Mouse (Mus musculus) neural tube, embryonic 11.5 days (tissue): ENCODE results near the gene Ttll12. TPM values are rescaled to one million over a fixed set of nuclear protein-coding genes. Genes with fewer than 3 reads are reported as not detected.

ENCODE experiments used
- ATAC-seq: fragments of 200-750 bp; cut with Nextera tagmentation; 2 replicates; pipeline ENCODE4 v1.8.0; 2017; ENCODE audit warnings: moderate number of reproducible peaks, mild to moderate bottlenecking, moderate TSS enrichment, moderate library complexity; ENCODE audit not compliant: insufficient read depth, low FRiP score, low TSS enrichment
- DNase-seq: peaks from one replicate; pipeline ENCODE4 v3.0.0-alpha.2; 2015; ENCODE audit warnings: low spot score
- H3K27ac ChIP-seq: fragments of 300-500 bp; sonication (generic); 2 replicates; pipeline ENCODE4 v1.5.1; 2014; ENCODE audit warnings: low read depth, mild to moderate bottlenecking, low read length
- H3K27me3 ChIP-seq: fragments of 300-500 bp; sonication (generic); 2 replicates; pipeline ENCODE4 v1.6.1; 2014; ENCODE audit warnings: mild to moderate bottlenecking, low read length, mixed read lengths; ENCODE audit not compliant: control insufficient read depth, insufficient read depth
- H3K36me3 ChIP-seq: fragments of 300-500 bp; sonication (generic); 2 replicates; pipeline ENCODE4 v1.6.1; 2014; ENCODE audit warnings: mild to moderate bottlenecking, low read length, moderate library complexity, mixed read lengths; ENCODE audit not compliant: control insufficient read depth, insufficient read depth
- H3K4me1 ChIP-seq: fragments of 300-500 bp; sonication (generic); 2 replicates; pipeline ENCODE4 v1.6.1; 2014; ENCODE audit warnings: low read length, mixed read lengths; ENCODE audit not compliant: control insufficient read depth, insufficient read depth
- H3K4me2 ChIP-seq: fragments of 300-500 bp; sonication (generic); 2 replicates; pipeline ENCODE4 v1.6.1; 2014; ENCODE audit warnings: low read depth, mild to moderate bottlenecking, moderate library complexity
- H3K4me3 ChIP-seq: fragments of 300-500 bp; sonication (generic); 2 replicates; pipeline ENCODE4 v1.5.1; 2014; ENCODE audit warnings: low read depth, low read length
- H3K9ac ChIP-seq: fragments of 300-500 bp; sonication (generic); 2 replicates; pipeline ENCODE4 v1.6.1; 2014; ENCODE audit warnings: mild to moderate bottlenecking, low read length
- H3K9me3 ChIP-seq: fragments of 300-500 bp; sonication (generic); 2 replicates; pipeline ENCODE4 v1.6.1; 2016; ENCODE audit warnings: low read length; ENCODE audit not compliant: control insufficient read depth
- WGBS: fragments of 180-500 bp; shearing (Covaris S2); extraction: QIAGEN DNeasy Blood & Tissue Kit; methylation state at CpG from one replicate; pipeline ENCODE4 v1.1.7; 2014; 5-methylcytosine and 5-hydroxymethylcytosine counted together
- polyA plus RNA-seq: library from polyadenylated mRNA; unstranded; fragments of >200 nt; fragmentation: Nextera tagmentation; extraction: Ambion mirVana; gene quantifications from 2 replicates; pipeline ENCODE4 v1.2.1, GENCODE M21; 2014

Gene Ttll12
- polyA plus RNA-seq, 1 experiment from 2014 or later: 48.0 TPM

DNA sequence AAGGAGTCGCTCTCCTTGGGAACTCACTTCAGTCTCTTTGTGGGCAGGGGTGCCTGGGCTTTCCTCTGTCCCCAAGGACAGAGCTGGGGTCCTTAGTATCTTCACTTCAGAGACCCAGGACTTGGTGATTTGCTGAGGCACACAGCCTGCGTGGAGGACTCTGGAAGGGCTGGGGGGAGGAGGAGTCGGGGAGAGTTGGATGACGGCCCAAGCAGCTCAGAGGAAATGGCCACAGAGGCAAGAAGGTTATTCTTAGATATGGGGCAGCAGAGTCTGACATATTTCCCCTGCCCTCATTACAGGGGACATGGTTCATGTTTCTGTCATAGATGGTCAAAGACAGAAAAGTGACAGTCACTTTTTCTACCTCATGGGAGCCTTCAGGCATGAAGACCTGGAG is 55.1 kb downstream of the Ttll12 start:
- 79% methylated on average over 4 of the region's 4 CpGs for WGBS
- H3K4me2 ChIP-seq: no peak overlapping the region
- H3K4me3 ChIP-seq: no peak overlapping the region
- no peak for ATAC-seq
- H3K36me3 ChIP-seq: no peaks in the 10 kb centered on the region
- DNase-seq: no peak
- H3K9ac ChIP-seq: no peak overlapping the region
- no peaks in the 10 kb centered on the region for H3K9me3 ChIP-seq
- H3K27me3 ChIP-seq: no peaks in the 10 kb centered on the region
- H3K27ac ChIP-seq: no peak overlapping the region
- H3K4me1 ChIP-seq: no peaks in the 10 kb centered on the region

DNA sequence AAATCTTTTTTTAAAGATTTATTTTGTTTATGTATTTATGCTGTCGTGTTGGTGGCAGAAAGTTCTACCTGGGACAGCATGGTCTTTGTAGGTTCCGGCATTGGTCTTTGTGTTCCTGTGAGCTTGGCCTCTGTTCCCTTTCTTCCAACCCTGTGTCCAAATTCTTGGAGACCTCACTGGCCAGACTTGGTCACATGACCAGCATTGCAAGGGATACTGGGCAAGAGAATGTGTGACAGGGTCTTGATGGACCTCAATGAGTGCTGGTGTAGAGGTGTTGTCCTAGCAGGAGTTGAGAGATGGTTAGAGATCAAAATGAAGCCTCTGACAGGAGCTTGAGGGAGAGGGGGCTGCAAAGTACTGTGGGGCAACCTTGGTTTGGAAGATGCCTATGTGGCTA is 56.1 kb downstream of the Ttll12 start:
- Histone ChIP-seq H3K4me1 (no peaks in the 10 kb centered on the region), H3K36me3 (no peaks in the 10 kb centered on the region), H3K27ac (no peak overlapping the region), H3K9ac (no peak overlapping the region), H3K27me3 (no peaks in the 10 kb centered on the region), H3K9me3 (no peaks in the 10 kb centered on the region), H3K4me3 (no peak overlapping the region), H3K4me2 (no peak overlapping the region)
- ATAC-seq (no peak), DNase-seq (no peak)
- 96% methylated on average over 2 of the region's 2 CpGs for WGBS

DNA sequence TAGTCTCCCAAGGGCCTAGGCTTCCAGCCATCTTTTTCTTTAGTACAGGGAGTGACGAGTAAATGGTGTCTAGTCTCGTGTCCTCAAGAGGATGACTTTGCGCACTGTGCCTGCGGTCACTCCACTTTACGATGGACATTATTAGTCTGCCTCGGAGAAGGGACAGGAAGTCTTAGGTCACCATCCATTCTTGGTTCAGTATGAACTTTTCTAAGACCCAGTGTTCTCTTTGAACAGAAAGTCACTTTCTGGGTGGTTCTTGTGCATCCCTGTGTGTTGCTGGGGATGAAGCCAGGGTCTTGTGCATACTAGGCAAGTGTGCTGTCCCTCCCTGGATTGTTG is 59.1 kb downstream of the Ttll12 start:
- no peak overlapping the region for H3K4me3 ChIP-seq
- no peaks in the 10 kb centered on the region for H3K9me3 ChIP-seq
- no peak for DNase-seq
- no peaks in the 10 kb centered on the region for H3K27me3 ChIP-seq
- H3K36me3 ChIP-seq: no peaks in the 10 kb centered on the region
- H3K27ac ChIP-seq: no peak overlapping the region
- no peak overlapping the region for H3K4me2 ChIP-seq
- H3K4me1 ChIP-seq: no peaks in the 10 kb centered on the region
- WGBS: 84% methylated on average over 6 of the region's 6 CpGs
- H3K9ac ChIP-seq: no peak overlapping the region
- no peak for ATAC-seq

DNA sequence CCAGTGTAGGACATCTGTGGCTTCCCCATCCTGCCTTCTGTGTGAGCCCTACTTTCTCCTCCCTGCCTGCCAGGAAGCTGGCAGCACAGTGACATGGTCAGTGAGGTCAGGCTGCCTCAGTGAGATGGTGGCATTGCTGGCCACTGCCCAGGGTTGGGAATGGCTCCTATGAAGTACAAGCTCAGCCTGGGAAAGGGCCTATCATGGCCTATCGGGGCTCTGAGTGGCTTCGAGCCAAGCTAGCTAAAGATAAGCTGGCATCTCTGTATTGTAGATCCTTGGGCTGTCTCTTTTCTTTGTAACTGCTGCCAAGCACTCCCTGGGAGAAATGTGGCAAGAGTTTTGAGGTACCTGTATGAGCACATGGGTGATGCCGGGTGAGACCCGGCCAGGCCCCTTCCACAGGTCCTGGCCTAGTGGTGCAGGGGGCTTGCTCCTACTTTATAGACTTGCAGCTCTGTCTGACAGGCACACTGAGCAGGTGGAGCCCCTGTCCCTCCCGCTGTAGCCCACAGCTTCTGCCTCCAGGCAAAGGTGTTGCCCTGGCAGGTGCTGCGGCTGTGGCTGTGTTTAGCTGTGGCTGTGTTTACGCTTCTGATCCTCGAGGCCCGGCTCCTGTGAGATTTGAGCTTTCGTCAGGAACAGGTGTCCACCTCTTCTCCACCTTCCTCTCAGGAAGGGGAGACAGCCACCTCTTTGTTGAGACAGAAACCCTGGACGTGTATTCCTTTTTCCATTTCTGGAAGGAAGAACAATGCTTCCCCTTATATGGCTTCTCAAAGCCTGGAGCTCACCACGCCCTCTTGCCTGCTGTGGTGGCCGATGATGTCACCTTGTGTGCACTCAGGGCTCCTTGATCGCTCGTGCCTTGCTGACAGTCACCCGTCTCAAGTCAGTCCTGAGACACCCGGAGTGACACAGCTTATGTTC is 59.7 kb downstream of the Ttll12 start:
- Histone ChIP-seq H3K36me3 (no peaks in the 10 kb centered on the region), H3K4me1 (no peaks in the 10 kb centered on the region), H3K4me3 (no peak overlapping the region), H3K4me2 (no peak overlapping the region), H3K27ac (no peak overlapping the region), H3K9me3 (no peaks in the 10 kb centered on the region), H3K27me3 (no peaks in the 10 kb centered on the region), H3K9ac (no peak overlapping the region)
- no peak for ATAC-seq
- DNase-seq: no peak
- 83% methylated on average over 17 of the region's 17 CpGs for WGBS

DNA sequence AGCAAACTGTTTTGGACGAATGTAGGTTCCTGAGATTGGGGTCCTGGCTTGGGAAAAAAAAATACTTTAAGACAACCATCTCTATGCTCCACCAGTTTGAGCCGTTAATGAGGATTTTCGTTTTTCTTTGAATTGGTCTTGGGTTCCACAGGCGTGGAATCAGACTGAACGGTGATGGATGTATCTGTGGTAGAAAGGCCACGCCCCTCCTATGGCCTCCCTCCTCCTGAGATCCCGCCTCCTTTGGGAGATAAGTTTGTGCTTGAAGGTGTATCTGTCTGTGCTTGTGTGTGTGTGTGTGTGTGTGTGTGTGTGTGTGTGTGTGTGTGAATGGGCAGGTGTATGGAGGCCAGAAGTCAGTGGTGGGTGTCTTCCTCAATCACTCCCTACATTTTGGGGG is 62.4 kb downstream of the Ttll12 start:
- Histone ChIP-seq H3K36me3 (no peaks in the 10 kb centered on the region), H3K4me3 (no peak overlapping the region), H3K9ac (no peak overlapping the region), H3K27me3 (peaks cover 8% of the 10 kb centered on the region), H3K9me3 (no peaks in the 10 kb centered on the region), H3K4me2 (no peak overlapping the region), H3K4me1 (no peaks in the 10 kb centered on the region), H3K27ac (no peak overlapping the region)
- 81% methylated on average over 7 of the region's 7 CpGs for WGBS
- DNase-seq (no peak), ATAC-seq (no peak)

DNA sequence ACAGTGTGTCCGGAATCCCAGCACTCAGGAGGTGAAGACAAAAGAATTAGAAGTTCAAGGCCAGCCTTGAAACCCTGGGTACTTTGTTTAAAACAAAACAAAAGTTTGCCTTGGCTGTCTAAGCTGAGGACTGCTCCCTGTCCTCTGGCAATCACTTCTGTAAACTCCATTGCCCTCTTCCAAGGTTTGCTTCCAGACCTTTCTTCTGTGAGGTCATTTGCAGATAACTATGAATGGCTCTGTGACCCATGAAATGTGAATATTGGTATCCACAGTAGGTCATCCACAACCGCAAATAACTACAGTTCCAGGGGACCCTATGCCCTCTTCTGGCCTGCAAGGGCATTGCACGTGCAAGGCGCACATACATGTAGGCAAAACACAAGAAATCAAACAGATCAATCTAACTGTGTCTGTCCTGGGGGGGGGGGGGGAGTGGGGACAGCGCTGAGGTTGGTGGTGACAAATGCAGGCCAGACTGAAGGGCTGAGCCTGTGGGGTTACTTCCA is 62.9 kb downstream of the Ttll12 start:
- ATAC-seq: no peak
- 84% methylated on average over 4 of the region's 5 CpGs for WGBS
- H3K4me2 ChIP-seq: no peak overlapping the region

DNA sequence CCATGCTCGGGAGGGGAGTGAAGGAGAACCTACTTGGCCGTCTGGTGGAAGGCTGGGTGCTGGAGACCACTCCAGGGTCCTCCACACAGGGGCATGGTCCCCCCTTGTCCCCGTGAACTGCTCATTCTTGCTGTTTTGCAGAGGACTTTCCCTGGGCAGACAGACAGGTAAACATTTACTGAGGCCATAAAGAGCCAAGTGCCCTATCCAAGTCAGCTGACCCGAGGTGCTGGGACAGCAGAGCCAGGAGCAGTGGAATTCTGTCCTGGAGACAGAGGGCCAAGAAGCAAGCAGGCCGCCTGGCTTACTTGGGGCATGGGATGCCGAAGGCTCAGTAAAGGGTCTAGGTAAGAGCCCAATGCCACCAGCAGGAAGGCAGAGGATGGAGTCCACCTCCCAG is 64.3 kb downstream of the Ttll12 start:
- Histone ChIP-seq H3K27me3 (peaks cover 25% of the 10 kb centered on the region), H3K9me3 (no peaks in the 10 kb centered on the region), H3K4me2 (no peak overlapping the region), H3K4me1 (peaks cover 10% of the 10 kb centered on the region), H3K9ac (no peak overlapping the region), H3K27ac (no peak overlapping the region), H3K4me3 (no peak overlapping the region), H3K36me3 (no peaks in the 10 kb centered on the region)
- 81% methylated on average over 6 of the region's 6 CpGs for WGBS
- DNase-seq (no peak), ATAC-seq (no peak)

More for the DNA sequence above, 62.9 kb downstream of the Ttll12 start:
- Histone ChIP-seq H3K36me3 (no peaks in the 10 kb centered on the region), H3K9me3 (no peaks in the 10 kb centered on the region), H3K4me3 (no peak overlapping the region), H3K4me1 (peaks cover 4% of the 10 kb centered on the region), H3K27ac (no peak overlapping the region), H3K9ac (no peak overlapping the region), H3K27me3 (peaks cover 13% of the 10 kb centered on the region)
- DNase-seq: no peak

DNA sequence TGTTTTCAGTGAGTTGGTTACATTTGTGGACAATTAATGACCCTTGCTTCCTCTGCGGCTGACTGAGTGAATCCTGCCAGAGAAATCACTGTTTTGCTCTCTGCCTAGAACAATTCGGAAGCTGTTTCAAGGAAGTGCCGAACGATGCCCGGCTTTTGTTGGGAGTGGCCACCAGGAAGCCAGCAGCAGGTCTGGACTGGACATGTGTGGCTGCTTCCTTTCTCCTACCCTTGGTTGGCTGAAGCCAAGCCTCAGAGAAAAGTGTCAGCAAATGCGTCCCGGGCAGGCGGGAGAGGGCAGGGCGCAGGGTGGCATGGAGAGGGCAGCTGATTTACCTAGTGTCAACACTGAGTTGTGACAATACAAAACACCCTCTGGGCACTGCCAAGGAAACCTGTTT is 64.7 kb downstream of the Ttll12 start:
- Histone ChIP-seq H3K36me3 (no peaks in the 10 kb centered on the region), H3K27ac (no peak overlapping the region), H3K4me2 (no peak overlapping the region), H3K4me3 (no peak overlapping the region), H3K9ac (no peak overlapping the region), H3K9me3 (no peaks in the 10 kb centered on the region), H3K27me3 (peaks cover 29% of the 10 kb centered on the region), H3K4me1 (peaks cover 10% of the 10 kb centered on the region)
- ATAC-seq (no peak), DNase-seq (no peak)
- WGBS: 73% methylated on average over 9 of the region's 9 CpGs

DNA sequence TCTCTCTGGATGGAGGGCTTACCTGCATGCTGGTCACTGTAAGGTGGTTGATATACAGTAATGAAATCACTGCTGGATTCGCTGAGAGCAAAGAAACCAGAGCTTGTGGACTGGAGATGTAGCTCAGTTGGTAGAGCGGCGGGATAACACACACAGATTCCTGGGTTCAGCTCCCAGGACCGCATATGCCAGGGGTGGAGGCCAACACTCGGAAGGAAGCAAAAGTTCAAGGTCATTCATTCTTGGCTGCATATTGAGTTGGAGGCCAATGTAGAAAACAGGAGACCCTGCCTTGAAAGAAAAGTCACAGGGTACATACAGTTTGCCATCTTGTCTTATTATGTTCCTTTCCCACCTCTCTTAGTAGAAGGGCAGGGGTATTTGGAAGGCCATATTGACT is 65.2 kb downstream of the Ttll12 start:
- Histone ChIP-seq H3K9me3 (no peaks in the 10 kb centered on the region), H3K27me3 (peaks cover 29% of the 10 kb centered on the region), H3K9ac (no peak overlapping the region), H3K4me2 (no peak overlapping the region), H3K36me3 (no peaks in the 10 kb centered on the region), H3K27ac (no peak overlapping the region), H3K4me1 (peaks cover 10% of the 10 kb centered on the region), H3K4me3 (no peak overlapping the region)
- no peak for DNase-seq
- ATAC-seq: no peak
- 83% methylated on average over 5 of the region's 5 CpGs for WGBS
